Mouse (Mus musculus) 3134 (cell line): ENCODE results near the gene Egfl7.

Source experiments
- DNase-seq: peaks from one replicate; pipeline ENCODE4 v3.0.0-alpha.2; 2011; ENCODE audit warnings: low spot score; ENCODE audit not compliant: insufficient read length; ENCODE audit errors: extremely low read depth

Gene Egfl7

GRCm38 (mm10) chr2:26591416-26591815, 11.6 kb downstream of the Egfl7 start:
- DNase-seq: no peak

- no peak for DNase-seq
Observed at GRCm38 (mm10) chr2:26593211-26594021, 13.6 kb downstream of the Egfl7 start.

GRCm38 (mm10) chr2:26594022-26594346, 14.2 kb downstream of the Egfl7 start:
- peak; percentile 66 for DNase-seq

- DNase-seq: no peak
Observed at GRCm38 (mm10) chr2:26594461-26594933, 14.7 kb downstream of the Egfl7 start.

DNA sequence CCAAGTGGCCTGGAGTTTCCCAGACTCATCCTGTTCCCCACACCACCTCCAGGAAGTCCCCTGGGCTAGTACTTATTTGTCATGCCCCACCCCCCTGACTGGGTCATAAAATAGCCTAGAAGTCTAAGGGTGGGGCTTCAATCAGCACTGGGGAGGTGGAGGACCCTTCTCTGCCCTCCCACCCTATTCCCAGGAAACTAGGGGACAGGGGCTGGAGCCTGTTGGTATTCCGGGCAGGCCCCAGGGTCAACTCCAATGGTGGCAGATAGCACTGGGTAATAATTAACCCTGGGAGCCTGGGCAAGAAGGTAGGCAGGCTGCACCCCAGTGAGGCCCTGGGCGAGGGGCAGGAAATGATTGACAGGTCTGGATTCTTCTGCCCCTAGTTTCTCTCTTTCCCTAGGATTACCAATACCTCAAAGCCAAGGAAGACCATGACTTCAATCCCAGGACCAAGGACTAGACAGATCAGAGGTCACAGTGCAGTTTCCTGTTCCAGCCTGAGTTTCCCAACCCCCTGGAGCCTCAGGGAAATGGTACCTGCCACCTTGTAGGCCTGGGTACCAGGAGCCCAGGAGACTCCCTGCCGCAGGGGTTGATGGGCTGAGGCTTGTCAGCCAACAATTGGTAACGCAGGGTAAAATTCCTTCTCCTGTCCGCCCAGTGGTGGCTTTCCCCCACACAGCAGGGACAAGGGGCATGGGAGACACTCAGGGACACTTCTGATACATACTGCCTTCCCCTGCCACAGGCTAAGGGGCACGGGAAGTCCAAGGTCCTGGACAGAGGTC, 15.3 kb downstream of the Egfl7 start:
- DNase-seq: no peak

DNA sequence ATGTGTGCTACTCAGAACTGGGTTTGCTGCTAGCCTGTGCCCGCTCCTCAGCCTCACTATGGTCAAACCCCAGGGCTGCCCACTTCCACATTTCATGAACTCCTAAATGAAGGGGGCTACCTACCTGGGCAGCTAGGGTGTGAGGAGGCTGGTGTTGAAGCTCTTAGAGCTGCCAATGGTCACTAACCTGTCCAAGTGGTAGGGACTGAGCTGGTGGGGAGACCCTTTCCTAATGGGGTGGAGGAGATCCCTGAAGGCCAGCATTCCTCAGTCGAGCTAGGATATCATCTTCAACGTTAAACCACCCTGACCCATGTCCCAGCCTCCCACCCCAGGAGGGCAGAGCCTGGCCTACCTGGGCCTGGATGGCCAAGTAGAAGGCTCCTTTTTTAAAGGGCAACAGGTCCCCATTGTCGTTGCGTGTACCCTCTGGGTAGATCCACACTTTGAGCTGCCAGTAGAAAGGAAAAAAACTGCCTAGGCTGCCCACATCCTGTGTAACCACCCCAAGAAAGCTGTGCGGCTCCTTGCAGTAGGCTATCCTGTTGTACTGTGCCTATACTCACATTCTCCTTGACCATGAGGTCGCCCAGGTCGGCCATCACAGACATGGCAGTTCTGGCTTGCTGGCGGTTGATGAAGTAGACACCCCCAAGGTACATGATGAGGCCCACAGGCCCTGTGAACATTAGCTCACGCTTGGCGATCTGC, 16.1 kb downstream of the Egfl7 start:
- no peak for DNase-seq

DNA sequence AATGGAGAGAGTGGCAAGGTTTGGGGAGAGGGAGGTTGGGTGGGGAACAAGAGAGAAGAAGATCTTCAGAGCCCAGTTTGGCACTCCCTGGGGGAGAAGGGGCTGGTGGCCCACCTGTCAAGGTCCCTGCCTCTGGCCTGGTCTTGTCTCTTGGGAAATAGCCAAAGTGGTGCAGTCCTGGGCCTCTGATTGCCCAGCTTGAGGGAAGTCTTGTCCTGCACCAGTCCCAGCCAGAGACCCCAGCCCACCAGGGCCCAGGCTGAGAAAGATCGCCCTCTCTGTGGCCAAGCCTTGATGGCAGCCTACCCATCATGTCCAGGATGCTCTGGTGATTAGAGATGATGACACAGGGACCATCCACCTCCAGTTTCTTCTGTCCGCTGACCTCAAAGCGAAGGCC, 17.1 kb downstream of the Egfl7 start:
- no peak for DNase-seq

DNA sequence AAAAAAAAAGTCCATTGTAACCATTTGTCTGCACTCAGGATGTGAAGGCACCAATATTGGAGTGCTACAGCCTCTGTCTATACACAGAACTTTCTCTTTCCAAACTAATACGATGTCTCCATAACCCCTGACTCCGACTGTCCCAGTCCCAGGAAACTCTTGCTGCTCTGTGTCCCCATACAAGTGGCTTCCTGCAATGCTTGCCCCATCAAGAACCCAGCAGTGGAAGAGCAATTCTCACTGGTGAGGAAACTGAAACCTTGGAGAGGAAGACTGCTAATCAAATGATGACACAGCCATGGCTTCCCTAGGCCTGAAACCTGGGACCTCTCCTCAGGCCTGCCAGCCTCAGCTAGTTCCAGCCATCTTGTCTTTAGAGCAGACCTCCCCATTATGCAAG, 18.0 kb downstream of the Egfl7 start:
- no peak for DNase-seq

DNA sequence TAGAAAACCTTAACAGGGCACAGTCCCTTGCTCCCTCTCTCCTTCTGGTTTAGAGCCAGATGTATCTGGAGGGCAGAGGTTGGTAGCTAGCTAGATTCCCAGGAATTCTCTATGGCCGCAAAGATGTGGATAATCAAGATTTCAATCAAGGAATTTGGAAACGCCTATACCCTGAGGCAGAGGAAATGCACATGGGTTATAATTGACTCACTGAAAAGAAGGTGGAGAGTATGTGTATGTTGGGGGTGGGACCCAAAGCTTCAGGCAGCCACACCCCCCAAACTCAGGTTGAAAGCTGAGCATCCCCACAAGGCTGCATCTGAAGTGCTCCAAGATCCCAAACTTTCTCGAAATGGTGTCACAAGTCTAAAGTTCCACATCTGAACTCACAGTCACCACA, 18.6 kb downstream of the Egfl7 start:
- DNase-seq: peak; percentile 63

GRCm38 (mm10) chr2:26599965-26600364, 20.2 kb downstream of the Egfl7 start:
- DNase-seq: no peak

DNA sequence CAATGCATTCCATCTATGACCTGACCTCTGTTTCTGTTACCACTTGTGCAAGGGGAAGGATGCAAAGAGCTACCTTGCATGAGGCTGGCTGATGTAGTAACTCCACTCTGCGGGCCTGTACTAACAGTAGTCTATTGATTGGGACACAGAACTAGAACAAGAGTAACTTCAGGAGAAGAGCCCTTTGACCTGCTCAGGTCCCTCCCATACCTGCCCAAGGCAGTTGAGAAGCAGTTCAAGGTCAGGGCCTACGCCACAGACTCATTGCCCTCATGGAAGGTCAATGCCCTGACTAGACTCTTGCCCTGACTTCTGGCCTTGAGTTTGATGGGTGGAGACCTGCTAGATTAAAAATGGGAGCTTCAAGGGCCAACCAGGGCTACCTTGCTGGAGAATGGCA, 20.9 kb downstream of the Egfl7 start:
- DNase-seq: no peak

GRCm38 (mm10) chr2:26601595-26601994, 21.8 kb downstream of the Egfl7 start:
- DNase-seq: no peak

GRCm38 (mm10) chr2:26602631-26603030, 22.8 kb downstream of the Egfl7 start:
- DNase-seq: no peak

DNA sequence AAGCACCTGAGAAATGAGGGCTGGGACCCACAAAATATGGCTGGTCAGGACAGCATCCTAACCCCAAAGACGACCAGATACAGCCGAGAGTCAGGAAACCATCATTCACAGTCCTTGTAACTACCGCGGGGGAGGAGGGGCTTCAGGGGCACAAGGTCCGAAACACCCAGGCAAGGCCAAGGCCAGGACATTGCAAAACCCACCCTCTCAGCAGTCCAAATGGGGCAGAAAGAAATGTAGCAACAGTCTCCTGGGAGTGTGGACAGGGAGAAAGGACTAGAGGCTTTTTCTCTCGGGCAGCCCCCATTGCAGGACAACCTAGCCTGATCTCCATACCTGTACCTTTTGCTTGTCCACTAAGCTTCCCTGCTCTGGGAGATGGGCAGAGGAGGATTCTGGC, 23.3 kb downstream of the Egfl7 start:
- DNase-seq: no peak

- DNase-seq: peak; percentile 93
Observed at GRCm38 (mm10) chr2:26603720-26604671, 24.2 kb downstream of the Egfl7 start, which contains the start of gene Agpat2. TSS of gene Agpat2 (minus strand) at chr2:26604417.

GRCm38 (mm10) chr2:26605331-26605730, 25.5 kb downstream of the Egfl7 start:
- no peak for DNase-seq

DNA sequence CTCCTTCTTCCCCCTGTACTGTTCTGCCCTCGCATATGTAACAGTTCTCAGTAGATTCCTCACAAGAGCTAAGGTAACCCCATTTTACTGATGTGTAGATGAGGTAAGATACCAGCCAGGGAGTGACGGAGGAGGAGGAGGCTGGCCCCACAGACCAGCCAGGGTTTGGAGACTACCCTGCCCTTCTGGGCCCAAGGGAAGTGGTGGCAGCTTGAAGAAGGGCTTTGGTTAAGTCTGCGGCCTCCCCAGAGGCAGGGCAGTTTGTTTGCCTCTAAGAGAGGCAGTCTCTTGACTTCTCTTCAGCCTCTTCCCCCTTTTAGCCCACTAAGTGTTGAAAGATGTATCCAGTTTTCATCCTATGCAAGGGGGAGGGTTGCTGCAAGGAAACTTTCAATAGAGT, 26.8 kb downstream of the Egfl7 start:
- DNase-seq: no peak

DNA sequence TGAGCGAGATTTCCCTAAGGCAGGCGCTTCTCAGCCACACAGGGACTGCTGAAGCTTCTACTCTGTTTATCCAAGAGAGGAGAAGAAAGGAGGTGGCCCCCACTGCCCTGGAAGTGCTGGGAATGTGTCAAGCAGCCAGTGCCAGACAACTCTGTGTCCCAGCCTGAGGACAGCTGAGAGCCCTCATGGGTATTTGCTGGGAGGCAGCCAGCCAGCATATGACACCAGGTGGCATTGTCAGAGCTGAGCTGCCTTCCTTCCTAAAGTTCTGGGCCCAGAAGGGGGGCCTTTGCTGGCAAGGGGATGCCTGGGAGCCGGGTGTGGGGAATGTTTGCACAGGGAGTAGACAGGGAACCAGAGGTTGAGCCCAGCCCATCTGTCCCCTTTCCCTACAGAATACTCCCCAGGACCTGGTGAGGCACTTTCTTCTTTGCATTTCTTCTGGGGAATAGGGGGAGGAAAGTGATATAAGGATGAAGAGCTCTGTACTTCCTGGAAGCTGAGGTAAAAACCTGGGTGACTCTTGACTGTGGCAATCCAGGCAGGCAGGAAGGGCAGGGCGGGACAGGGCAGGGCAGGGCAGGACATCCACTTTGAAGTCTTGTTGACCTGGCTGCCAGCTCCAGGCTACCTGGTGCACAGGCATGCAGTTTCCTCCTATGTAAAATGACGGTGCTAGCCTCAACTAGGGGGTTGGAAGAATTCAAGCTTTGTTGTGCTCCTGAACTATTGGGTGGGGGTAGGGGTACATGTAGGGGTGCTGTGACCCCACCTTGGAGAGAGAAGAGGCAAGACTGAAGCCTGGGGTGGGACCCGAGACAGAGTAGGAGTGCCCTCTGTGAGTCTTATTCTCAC, 27.5 kb downstream of the Egfl7 start:
- no peak for DNase-seq

GRCm38 (mm10) chr2:26608781-26609180, 29.0 kb downstream of the Egfl7 start:
- DNase-seq: no peak
